Mouse (Mus musculus) limb, embryonic 13.5 days (tissue): ENCODE measurements around the gene Lst1. TPM values are rescaled to one million over a fixed set of nuclear protein-coding genes. Genes with fewer than 3 reads are reported as not detected.

Source experiments
- ATAC-seq: fragments of 200-750 bp; cut with Nextera tagmentation; 2 replicates; pipeline ENCODE4 v1.8.0; 2017; ENCODE audit warnings: low read depth, moderate number of reproducible peaks, moderate TSS enrichment; ENCODE audit not compliant: low FRiP score
- H3K27ac ChIP-seq: fragments of 300-500 bp; sonication (generic); 2 replicates; pipeline ENCODE4 v1.5.1; 2015; ENCODE audit warnings: inconsistent platforms, mild to moderate bottlenecking, moderate library complexity
- H3K27me3 ChIP-seq: fragments of 300-500 bp; sonication (generic); 2 replicates; pipeline ENCODE4 v1.6.1; 2015; ENCODE audit warnings: mild to moderate bottlenecking, inconsistent platforms
- H3K36me3 ChIP-seq: fragments of 300-500 bp; sonication (generic); 2 replicates; pipeline ENCODE4 v1.6.1; 2015; ENCODE audit warnings: inconsistent platforms, mild to moderate bottlenecking, moderate library complexity
- H3K4me1 ChIP-seq: fragments of 300-500 bp; sonication (generic); 2 replicates; pipeline ENCODE4 v1.6.1; 2015; ENCODE audit warnings: inconsistent platforms
- H3K4me2 ChIP-seq: fragments of 300-500 bp; sonication (generic); replicated peaks from 2 replicates; pipeline ENCODE4 v1.6.1; 2015; ENCODE audit warnings: inconsistent platforms, mild to moderate bottlenecking, moderate library complexity
- H3K4me3 ChIP-seq: fragments of 300-500 bp; sonication (generic); 2 replicates; pipeline ENCODE4 v1.5.1; 2015; ENCODE audit warnings: moderate library complexity, mild to moderate bottlenecking, inconsistent platforms
- H3K9ac ChIP-seq: fragments of 300-500 bp; sonication (generic); 2 replicates; pipeline ENCODE4 v1.6.1; 2015; ENCODE audit warnings: mild to moderate bottlenecking, inconsistent platforms
- H3K9me3 ChIP-seq: fragments of 300-500 bp; sonication (generic); 2 replicates; pipeline ENCODE4 v1.6.1; 2016; ENCODE audit warnings: inconsistent platforms
- WGBS: fragments of 180-500 bp; shearing (Covaris S2); methylation state at CpG from one replicate; pipeline ENCODE4 v1.1.7; 2015; 5-methylcytosine and 5-hydroxymethylcytosine counted together
- polyA plus RNA-seq: library from polyadenylated mRNA; unstranded; fragments of >200 nt; fragmentation: Nextera tagmentation; extraction: Ambion mirVana; gene quantifications from 2 replicates; pipeline ENCODE4 v1.2.1, GENCODE M21; 2015

Gene Lst1
- polyA plus RNA-seq, 1 experiment from 2014 or later: 12.1 TPM

- no peak for ATAC-seq
- Histone ChIP-seq H3K36me3 (no peaks in the 10 kb centered on the region), H3K27ac (no peak overlapping the region), H3K27me3 (no peaks in the 10 kb centered on the region), H3K4me2 (no peak overlapping the region), H3K9me3 (no peaks in the 10 kb centered on the region), H3K4me1 (peaks cover 13% of the 10 kb centered on the region), H3K9ac (no peak overlapping the region; the same call in 1 of the 2 replicates), H3K4me3 (no peak overlapping the region)
- 82% methylated on average over 6 of the region's 6 CpGs for WGBS
Measured at GRCm38 (mm10) chr17:35175382-35175781, 12.9 kb downstream of the Lst1 start.

- ATAC-seq: no peak
- Histone ChIP-seq H3K9me3 (no peaks in the 10 kb centered on the region), H3K27ac (no peak overlapping the region), H3K36me3 (no peaks in the 10 kb centered on the region), H3K4me1 (peaks cover 13% of the 10 kb centered on the region), H3K4me3 (no peak overlapping the region), H3K9ac (peak overlapping the region; percentile 43; the same call in 1 of the 2 replicates), H3K4me2 (no peak overlapping the region), H3K27me3 (no peaks in the 10 kb centered on the region)
- 41% methylated on average over 8 of the region's 8 CpGs for WGBS
Measured at GRCm38 (mm10) chr17:35174201-35174977, 13.8 kb downstream of the Lst1 start.

GRCm38 (mm10) chr17:35173329-35173728, 14.9 kb downstream of the Lst1 start:
- Histone ChIP-seq H3K36me3 (no peaks in the 10 kb centered on the region), H3K4me3 (no peak overlapping the region), H3K9ac (no peak overlapping the region), H3K4me1 (peaks cover 13% of the 10 kb centered on the region), H3K9me3 (no peaks in the 10 kb centered on the region), H3K4me2 (no peak overlapping the region), H3K27ac (no peak overlapping the region), H3K27me3 (no peaks in the 10 kb centered on the region)
- WGBS: 82% methylated on average over 3 of the region's 3 CpGs
- ATAC-seq: no peak

- Histone ChIP-seq H3K27ac (no peak overlapping the region), H3K4me2 (no peak overlapping the region), H3K9ac (no peak overlapping the region; the same call in 1 of the 2 replicates), H3K27me3 (no peaks in the 10 kb centered on the region), H3K4me3 (no peak overlapping the region), H3K36me3 (no peaks in the 10 kb centered on the region), H3K4me1 (peaks cover 13% of the 10 kb centered on the region), H3K9me3 (no peaks in the 10 kb centered on the region)
- 59% methylated on average over 11 of the region's 11 CpGs for WGBS
- no peak for ATAC-seq
Measured at GRCm38 (mm10) chr17:35172445-35173234, 15.6 kb downstream of the Lst1 start.

- Histone ChIP-seq H3K4me3 (no peak overlapping the region), H3K27ac (no peak overlapping the region), H3K9ac (no peak overlapping the region), H3K9me3 (no peaks in the 10 kb centered on the region), H3K36me3 (no peaks in the 10 kb centered on the region), H3K4me1 (peaks cover 12% of the 10 kb centered on the region), H3K4me2 (no peak overlapping the region), H3K27me3 (no peaks in the 10 kb centered on the region)
- ATAC-seq: no peak
- WGBS: 9% methylated on average over 4 of the region's 4 CpGs
Measured at GRCm38 (mm10) chr17:35168541-35169207, 19.6 kb downstream of the Lst1 start.

GRCm38 (mm10) chr17:35167794-35168193, 20.4 kb downstream of the Lst1 start:
- H3K36me3 ChIP-seq: peaks cover 2% of the 10 kb centered on the region; the same call in 1 of the 2 replicates
- no peak overlapping the region for H3K4me3 ChIP-seq
- no peaks in the 10 kb centered on the region for H3K27me3 ChIP-seq
- H3K9me3 ChIP-seq: no peaks in the 10 kb centered on the region
- no peak for ATAC-seq
- WGBS: 85% methylated on average over 7 of the region's 7 CpGs
- H3K27ac ChIP-seq: no peak overlapping the region
- H3K9ac ChIP-seq: no peak overlapping the region; the same call in 1 of the 2 replicates
- H3K4me2 ChIP-seq: no peak overlapping the region
- H3K4me1 ChIP-seq: peaks cover 15% of the 10 kb centered on the region

- Histone ChIP-seq H3K27me3 (no peaks in the 10 kb centered on the region), H3K4me2 (peak overlapping the region; percentile 65), H3K27ac (peak overlapping the region; percentile 95), H3K4me1 (peaks cover 28% of the 10 kb centered on the region), H3K4me3 (peak overlapping the region; percentile 100; the same call in 1 of the 2 replicates), H3K36me3 (peaks cover 15% of the 10 kb centered on the region), H3K9ac (peak overlapping the region; percentile 64; the same call in 1 of the 2 replicates), H3K9me3 (no peaks in the 10 kb centered on the region)
- no peak for ATAC-seq
- WGBS: 72% methylated on average over 8 of the region's 8 CpGs
Measured at GRCm38 (mm10) chr17:35166352-35167035, 21.7 kb downstream of the Lst1 start.

- no peaks in the 10 kb centered on the region for H3K27me3 ChIP-seq
- H3K4me1 ChIP-seq: peaks cover 33% of the 10 kb centered on the region
- WGBS: 24% methylated on average over 12 of the region's 12 CpGs
- H3K4me3 ChIP-seq: peak overlapping the region; percentile 100
- H3K4me2 ChIP-seq: peak overlapping the region; percentile 65
- peak overlapping the region; percentile 95 for H3K27ac ChIP-seq
- peaks cover 24% of the 10 kb centered on the region for H3K36me3 ChIP-seq
- H3K9me3 ChIP-seq: no peaks in the 10 kb centered on the region
- ATAC-seq: no peak
- H3K9ac ChIP-seq: peak overlapping the region; percentile 64
Measured at GRCm38 (mm10) chr17:35165451-35166155, 22.6 kb downstream of the Lst1 start.

GRCm38 (mm10) chr17:35164568-35165450, 23.4 kb downstream of the Lst1 start, which contains the start of gene Prrc2a:
Prrc2a (minus strand) TSS chr17:35164897.
- peak within 1 kb of the TSS; percentile 99 for H3K4me2 ChIP-seq

GRCm38 (mm10) chr17:35164218-35164567, 24.0 kb downstream of the Lst1 start:
- WGBS: under 1% methylated on average over 17 of the region's 28 CpGs
- peak overlapping the region; percentile 99 for H3K4me2 ChIP-seq
- ATAC-seq: no peak

More at GRCm38 (mm10) chr17:35164568-35165450, 23.4 kb downstream of the Lst1 start, which contains the start of gene Prrc2a:
- Histone ChIP-seq H3K36me3 (peaks cover 32% of the 10 kb centered on the region), H3K4me1 (peaks cover 33% of the 10 kb centered on the region), H3K4me3 (peak within 1 kb of the TSS; percentile 100), H3K9me3 (no peaks in the 10 kb centered on the region), H3K9ac (peak within 1 kb of the TSS; percentile 100), H3K27me3 (no peaks in the 10 kb centered on the region), H3K27ac (peak within 1 kb of the TSS; percentile 95)
- under 1% methylated on average over 72 of the region's 89 CpGs for WGBS
- ATAC-seq: peak; percentile 98

More at GRCm38 (mm10) chr17:35164218-35164567, 24.0 kb downstream of the Lst1 start:
- Histone ChIP-seq H3K27ac (peak overlapping the region; percentile 95), H3K4me3 (peak overlapping the region; percentile 100), H3K9ac (peak overlapping the region; percentile 100), H3K4me1 (peaks cover 33% of the 10 kb centered on the region), H3K27me3 (no peaks in the 10 kb centered on the region), H3K9me3 (no peaks in the 10 kb centered on the region), H3K36me3 (peaks cover 38% of the 10 kb centered on the region)
